Mouse (Mus musculus): ENCODE results near the gene Tarm1. TPM values are rescaled to one million over a fixed set of nuclear protein-coding genes. Genes with fewer than 3 reads are reported as not detected.

Gene Tarm1
- polyA plus RNA-seq, 1 experiment = 0.04 TPM

DNA sequence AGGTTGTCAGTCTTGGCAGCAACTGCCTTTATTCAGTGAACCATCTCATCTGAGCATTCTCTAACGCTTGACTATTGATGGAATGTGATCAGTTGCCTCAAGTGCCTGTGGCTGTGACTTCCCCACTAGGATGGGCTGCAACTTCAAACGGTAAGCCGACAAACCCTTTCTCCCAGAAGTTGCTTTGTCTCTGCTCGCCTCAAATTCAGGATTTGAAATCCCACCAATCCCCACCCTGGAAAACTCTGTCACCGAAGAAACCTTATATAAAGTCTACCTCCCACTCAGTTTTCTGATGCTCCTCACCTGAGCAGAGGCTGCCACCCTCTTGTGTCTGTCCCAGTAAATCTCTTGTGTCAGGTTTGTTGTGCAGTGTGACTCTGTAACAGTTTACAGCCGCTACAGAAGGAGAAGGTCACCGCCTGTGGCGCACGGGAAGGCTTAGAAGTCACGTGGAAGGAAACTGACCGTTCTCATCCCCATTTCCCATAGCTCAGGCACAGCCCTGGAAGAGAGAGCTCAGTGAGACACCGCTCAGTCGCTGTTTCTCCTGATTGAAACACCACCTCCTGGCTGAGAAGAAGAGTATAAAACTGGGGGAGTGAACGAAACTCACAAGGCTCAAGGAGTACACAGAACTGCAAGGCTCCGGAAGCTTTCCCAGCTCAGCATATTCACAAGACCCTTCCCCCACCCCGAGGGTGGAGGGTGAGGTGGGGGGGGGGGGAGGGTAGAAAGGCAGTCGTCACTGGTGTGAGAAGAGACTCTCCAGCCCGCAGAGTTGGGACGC is 27.9 kb downstream of the Tarm1 start:
- Histone ChIP-seq H3ac (ENCODE audit: control insufficient read depth, insufficient read length) (no peak overlapping the region), H3K4me3 (no peak overlapping the region), H3K79me2 (ENCODE audit: control insufficient read depth, insufficient read depth) (no peaks in the 10 kb centered on the region), H3K4me2 (ENCODE audit: low read depth) (no peak overlapping the region), H3K27me3 (ENCODE audit: control insufficient read depth, insufficient read depth, insufficient read length) (no peaks in the 10 kb centered on the region), H3K36me3 (ENCODE audit: control insufficient read depth, insufficient read depth) (no peaks in the 10 kb centered on the region)
- no peak for TF ChIP-seq CEBPB (IDR thresholded peaks at IDR 0.05; ENCODE audit: insufficient read depth, poor library complexity, severe bottlenecking)
- no peak for TF ChIP-seq USF1 (IDR thresholded peaks at IDR 0.05; ENCODE audit: low read depth)
- no peak for TF ChIP-seq MYOD1 (IDR thresholded peaks at IDR 0.05; ENCODE audit: control insufficient read depth in 1 of 3, insufficient read length in 2 of 3, low read depth in 2 of 3)
- TF ChIP-seq SRF (IDR thresholded peaks at IDR 0.05; ENCODE audit: control insufficient read depth, insufficient read length, low read depth) = no peak
- TF ChIP-seq MAX (IDR thresholded peaks at IDR 0.05; ENCODE audit: low read depth) = no peak
- no peak for TF ChIP-seq MYOG (IDR thresholded peaks at IDR 0.05; ENCODE audit: control insufficient read depth in 1 of 3, insufficient read depth in 1 of 3, insufficient read length in 2 of 3, low read depth in 2 of 3)
- TF ChIP-seq POLR2AphosphoS2 (IDR thresholded peaks at IDR 0.05; ENCODE audit: insufficient read length, low read depth) = no peak
- TF ChIP-seq POLR2A (IDR thresholded peaks at IDR 0.05; ENCODE audit: insufficient read length, low read depth) = no peak
- TF ChIP-seq REST (IDR thresholded peaks at IDR 0.05; ENCODE audit: insufficient read depth, insufficient read length) = no peak
- no peak for TF ChIP-seq TCF12 (IDR thresholded peaks at IDR 0.05; ENCODE audit: insufficient read depth, poor library complexity, severe bottlenecking)
- no peak for TF ChIP-seq E2F4 (IDR thresholded peaks at IDR 0.05; ENCODE audit: insufficient read depth)
- TF ChIP-seq TCF3 (IDR thresholded peaks at IDR 0.05; ENCODE audit: insufficient read length, low read depth) = no peak

DNA sequence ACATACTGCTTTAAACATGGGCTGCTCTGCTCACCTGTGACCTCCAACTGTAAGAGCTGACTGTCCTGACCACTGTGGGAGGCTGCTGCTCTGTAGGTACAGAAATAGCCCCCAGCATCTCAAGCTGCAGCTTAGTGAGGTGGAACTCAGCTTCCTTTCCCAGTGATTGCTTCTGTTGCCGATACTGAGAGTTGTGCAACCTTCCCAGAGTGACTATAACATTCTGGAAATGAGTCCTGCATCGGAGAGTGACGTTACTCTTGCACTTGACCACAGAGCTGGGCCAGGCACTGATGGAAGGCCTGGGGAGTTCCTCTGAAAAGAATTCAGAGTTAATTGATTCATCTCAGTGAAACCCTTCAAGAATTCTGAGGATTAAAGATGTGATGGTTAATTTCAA is 29.6 kb downstream of the Tarm1 start:
- H3K27me3 ChIP-seq (ENCODE audit: control insufficient read depth, insufficient read depth, insufficient read length) = no peaks in the 10 kb centered on the region
- no peak overlapping the region for H3ac ChIP-seq (ENCODE audit: control insufficient read depth, insufficient read length)
- H3K36me3 ChIP-seq (ENCODE audit: control insufficient read depth, insufficient read depth) = no peaks in the 10 kb centered on the region
- TF ChIP-seq CEBPB (IDR thresholded peaks at IDR 0.05; ENCODE audit: insufficient read depth, poor library complexity, severe bottlenecking) = no peak
- TF ChIP-seq MYOD1 (IDR thresholded peaks at IDR 0.05; ENCODE audit: control insufficient read depth in 1 of 3, insufficient read length in 2 of 3, low read depth in 2 of 3) = no peak
- TF ChIP-seq TCF3 (IDR thresholded peaks at IDR 0.05; ENCODE audit: insufficient read length, low read depth) = no peak
- TF ChIP-seq TCF12 (IDR thresholded peaks at IDR 0.05; ENCODE audit: insufficient read depth, poor library complexity, severe bottlenecking) = no peak
- TF ChIP-seq POLR2A (IDR thresholded peaks at IDR 0.05; ENCODE audit: insufficient read length, low read depth) = no peak
- no peak for TF ChIP-seq REST (IDR thresholded peaks at IDR 0.05; ENCODE audit: insufficient read depth, insufficient read length)
- no peak for TF ChIP-seq POLR2AphosphoS2 (IDR thresholded peaks at IDR 0.05; ENCODE audit: insufficient read length, low read depth)
- TF ChIP-seq E2F4 (IDR thresholded peaks at IDR 0.05; ENCODE audit: insufficient read depth) = no peak
- no peak for TF ChIP-seq MYOG (IDR thresholded peaks at IDR 0.05; ENCODE audit: control insufficient read depth in 1 of 3, insufficient read depth in 1 of 3, insufficient read length in 2 of 3, low read depth in 2 of 3)
- TF ChIP-seq USF1 (IDR thresholded peaks at IDR 0.05; ENCODE audit: low read depth) = no peak
- no peak for TF ChIP-seq MAX (IDR thresholded peaks at IDR 0.05; ENCODE audit: low read depth)
- TF ChIP-seq SRF (IDR thresholded peaks at IDR 0.05; ENCODE audit: control insufficient read depth, insufficient read length, low read depth) = no peak
- no peak overlapping the region for H3K4me2 ChIP-seq (ENCODE audit: low read depth)
- no peaks in the 10 kb centered on the region for H3K79me2 ChIP-seq (ENCODE audit: control insufficient read depth, insufficient read depth)
- H3K4me3 ChIP-seq = no peak overlapping the region

DNA sequence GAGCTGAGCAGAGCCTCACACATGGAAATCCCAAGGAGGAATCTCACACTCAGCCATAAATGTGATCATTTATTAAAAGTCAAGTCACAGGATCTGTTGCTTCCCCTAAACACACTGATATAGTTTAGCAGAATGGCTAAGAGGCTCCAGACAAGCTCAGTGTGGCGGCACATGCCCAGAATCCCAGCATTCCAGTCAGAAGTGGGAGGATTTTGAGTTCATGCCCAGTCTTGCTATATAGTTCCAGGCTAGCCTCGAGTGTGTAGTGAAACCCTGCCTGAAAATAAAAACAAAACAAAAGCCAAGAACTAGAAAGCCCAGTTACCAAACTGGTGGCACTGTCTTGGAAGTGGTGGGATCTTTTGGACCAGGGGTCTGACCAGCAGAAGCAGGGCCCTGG is 33.8 kb downstream of the Tarm1 start:
- TF ChIP-seq TCF12 (IDR thresholded peaks at IDR 0.05; ENCODE audit: insufficient read depth, poor library complexity, severe bottlenecking) (no peak), POLR2A (IDR thresholded peaks at IDR 0.05; ENCODE audit: insufficient read length, low read depth) (no peak), REST (IDR thresholded peaks at IDR 0.05; ENCODE audit: insufficient read depth, insufficient read length) (no peak), E2F4 (IDR thresholded peaks at IDR 0.05; ENCODE audit: insufficient read depth) (no peak), TCF3 (IDR thresholded peaks at IDR 0.05; ENCODE audit: insufficient read length, low read depth) (no peak), POLR2AphosphoS2 (IDR thresholded peaks at IDR 0.05; ENCODE audit: insufficient read length, low read depth) (no peak), MYOD1 (IDR thresholded peaks at IDR 0.05; ENCODE audit: control insufficient read depth in 1 of 3, insufficient read length in 2 of 3, low read depth in 2 of 3) (no peak), MYOG (IDR thresholded peaks at IDR 0.05; ENCODE audit: control insufficient read depth in 1 of 3, insufficient read depth in 1 of 3, insufficient read length in 2 of 3, low read depth in 2 of 3) (no peak), MAX (IDR thresholded peaks at IDR 0.05; ENCODE audit: low read depth) (no peak), CEBPB (IDR thresholded peaks at IDR 0.05; ENCODE audit: insufficient read depth, poor library complexity, severe bottlenecking) (no peak), USF1 (IDR thresholded peaks at IDR 0.05; ENCODE audit: low read depth) (no peak), SRF (IDR thresholded peaks at IDR 0.05; ENCODE audit: control insufficient read depth, insufficient read length, low read depth) (no peak)
- no peak overlapping the region for H3ac ChIP-seq (ENCODE audit: control insufficient read depth, insufficient read length)

DNA sequence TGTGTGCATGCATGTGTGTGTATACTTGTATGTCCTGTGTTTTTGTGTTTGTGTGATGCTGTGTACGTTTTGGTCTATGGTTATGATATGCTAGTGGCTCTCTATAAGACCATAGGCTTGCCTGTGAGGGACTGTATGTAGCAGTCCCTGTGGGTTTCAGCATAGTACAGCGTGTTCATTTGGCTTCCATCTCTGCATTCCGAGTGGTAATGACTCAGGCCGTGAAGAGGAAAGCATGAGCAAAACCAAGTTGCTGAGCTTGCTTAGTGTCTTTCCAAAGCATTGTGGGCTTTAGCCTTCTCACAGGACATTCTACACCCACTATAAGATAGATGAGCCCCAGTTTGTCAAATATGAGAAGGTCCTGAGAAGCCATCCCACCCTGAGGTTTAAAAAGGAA is 39.1 kb downstream of the Tarm1 start:
- Histone ChIP-seq H3K36me3 (ENCODE audit: control insufficient read depth, insufficient read depth) (no peaks in the 10 kb centered on the region), H3K27me3 (ENCODE audit: control insufficient read depth, insufficient read depth, insufficient read length) (no peaks in the 10 kb centered on the region), H3K79me2 (ENCODE audit: control insufficient read depth, insufficient read depth) (no peaks in the 10 kb centered on the region), H3K4me2 (ENCODE audit: low read depth) (no peak overlapping the region), H3ac (ENCODE audit: control insufficient read depth, insufficient read length) (no peak overlapping the region), H3K4me3 (no peak overlapping the region)
- TF ChIP-seq CEBPB (IDR thresholded peaks at IDR 0.05; ENCODE audit: insufficient read depth, poor library complexity, severe bottlenecking) = no peak
- no peak for TF ChIP-seq MAX (IDR thresholded peaks at IDR 0.05; ENCODE audit: low read depth)
- TF ChIP-seq TCF3 (IDR thresholded peaks at IDR 0.05; ENCODE audit: insufficient read length, low read depth) = no peak
- no peak for TF ChIP-seq TCF12 (IDR thresholded peaks at IDR 0.05; ENCODE audit: insufficient read depth, poor library complexity, severe bottlenecking)
- no peak for TF ChIP-seq MYOG (IDR thresholded peaks at IDR 0.05; ENCODE audit: control insufficient read depth in 1 of 3, insufficient read depth in 1 of 3, insufficient read length in 2 of 3, low read depth in 2 of 3)
- no peak for TF ChIP-seq POLR2A (IDR thresholded peaks at IDR 0.05; ENCODE audit: insufficient read length, low read depth)
- no peak for TF ChIP-seq REST (IDR thresholded peaks at IDR 0.05; ENCODE audit: insufficient read depth, insufficient read length)
- TF ChIP-seq POLR2AphosphoS2 (IDR thresholded peaks at IDR 0.05; ENCODE audit: insufficient read length, low read depth) = no peak
- no peak for TF ChIP-seq E2F4 (IDR thresholded peaks at IDR 0.05; ENCODE audit: insufficient read depth)
- TF ChIP-seq SRF (IDR thresholded peaks at IDR 0.05; ENCODE audit: control insufficient read depth, insufficient read length, low read depth) = no peak
- no peak for TF ChIP-seq MYOD1 (IDR thresholded peaks at IDR 0.05; ENCODE audit: control insufficient read depth in 1 of 3, insufficient read length in 2 of 3, low read depth in 2 of 3)
- no peak for TF ChIP-seq USF1 (IDR thresholded peaks at IDR 0.05; ENCODE audit: low read depth)

More for the DNA sequence above, 33.8 kb downstream of the Tarm1 start:
- no peak overlapping the region for H3K4me3 ChIP-seq
- H3K36me3 ChIP-seq (ENCODE audit: control insufficient read depth, insufficient read depth) = no peaks in the 10 kb centered on the region
- no peaks in the 10 kb centered on the region for H3K27me3 ChIP-seq (ENCODE audit: control insufficient read depth, insufficient read depth, insufficient read length)
- no peak overlapping the region for H3K4me2 ChIP-seq (ENCODE audit: low read depth)
- no peaks in the 10 kb centered on the region for H3K79me2 ChIP-seq (ENCODE audit: control insufficient read depth, insufficient read depth)
